Mouse (Mus musculus) c-Kit-positive CD71-positive TER-119-negative erythroid progenitor cells, embryonic 14.5 days (primary cell): ENCODE measurements at regions not wholly inside any gene's neighbourhood (a gene's known extent, or its start where the extent isn't known, plus 50 kb on each side); places are given as distances from the start of the nearest gene placed in this dataset.
"Not testable (repeated sequence)": the region's sequence is repeated elsewhere in the genome, so short reads cannot be mapped to it uniquely, and the experiment has no call there.

Experiments used
- DNase-seq: peaks from one replicate; pipeline ENCODE4 v3.0.0-alpha.2; 2013; ENCODE audit warnings: low read depth

DNA sequence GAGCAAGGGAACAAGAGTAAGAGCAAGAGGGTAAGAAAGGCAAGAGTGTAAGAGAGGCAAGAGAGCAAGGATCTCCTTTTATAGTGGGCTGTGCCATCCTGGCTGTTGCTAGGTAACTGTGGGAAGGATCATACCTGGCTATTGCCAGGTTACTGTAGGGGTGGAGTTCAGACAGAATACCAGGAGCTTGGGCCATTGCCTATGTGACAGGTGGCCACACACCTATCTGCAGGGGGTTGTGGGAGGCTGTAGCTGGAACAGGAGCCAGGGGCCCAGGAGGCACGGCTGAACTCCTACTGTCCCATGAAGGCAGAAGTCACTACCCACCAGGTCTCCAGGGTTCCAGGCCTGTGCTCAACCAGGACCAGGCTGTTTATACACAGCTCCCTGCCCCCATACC is 1149.0 kb downstream of the 9330182O14Rik start:
- no peak for DNase-seq

DNA sequence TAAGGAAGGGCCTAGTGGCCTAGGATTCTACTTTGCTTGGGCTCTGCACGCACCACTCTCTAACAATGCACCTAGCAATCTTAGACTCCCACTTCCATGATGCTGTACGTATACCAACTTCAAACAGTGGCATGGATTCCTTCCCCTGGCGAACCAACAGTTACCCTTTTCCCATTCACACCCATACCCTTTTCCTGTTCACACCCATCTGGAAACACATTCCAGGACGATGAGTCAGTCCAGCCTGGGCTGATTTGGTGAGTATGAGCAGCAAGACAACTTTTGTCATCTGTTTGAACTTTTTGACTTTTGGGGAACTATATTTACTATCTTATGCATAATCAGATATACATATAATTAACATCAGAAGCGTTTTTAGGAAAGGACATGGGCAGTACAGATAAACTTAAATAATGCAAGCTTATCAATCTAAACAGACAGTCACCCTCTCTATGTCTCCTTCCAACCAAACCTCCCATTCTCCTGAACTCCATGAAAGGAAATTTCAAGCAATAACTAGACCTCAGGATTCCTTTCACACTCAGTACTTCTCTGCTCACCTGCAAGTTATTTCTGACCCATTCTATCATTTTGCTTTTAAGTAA is 1152.7 kb downstream of the 9330182O14Rik start:
- DNase-seq, result no peak

DNA sequence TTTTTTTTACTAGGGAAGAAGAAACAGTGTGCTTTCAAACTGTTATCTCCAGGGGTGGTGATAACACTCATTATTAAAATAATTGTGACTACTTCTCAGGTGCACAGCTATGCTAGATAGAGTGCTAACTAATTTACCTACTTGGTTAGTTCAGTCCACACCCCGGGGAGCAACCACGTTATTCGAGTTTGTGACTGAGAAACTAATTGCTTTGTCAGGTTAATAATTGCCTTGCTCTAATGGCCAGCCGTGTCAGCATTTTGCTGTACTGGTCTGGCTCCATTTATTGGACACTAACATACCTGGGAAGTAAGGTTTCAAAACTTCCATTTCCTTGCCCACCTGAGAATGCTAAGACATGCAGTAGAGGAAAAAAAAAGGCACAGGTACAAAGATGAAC is 1163.3 kb downstream of the 9330182O14Rik start:
- DNase-seq, result no peak

DNA sequence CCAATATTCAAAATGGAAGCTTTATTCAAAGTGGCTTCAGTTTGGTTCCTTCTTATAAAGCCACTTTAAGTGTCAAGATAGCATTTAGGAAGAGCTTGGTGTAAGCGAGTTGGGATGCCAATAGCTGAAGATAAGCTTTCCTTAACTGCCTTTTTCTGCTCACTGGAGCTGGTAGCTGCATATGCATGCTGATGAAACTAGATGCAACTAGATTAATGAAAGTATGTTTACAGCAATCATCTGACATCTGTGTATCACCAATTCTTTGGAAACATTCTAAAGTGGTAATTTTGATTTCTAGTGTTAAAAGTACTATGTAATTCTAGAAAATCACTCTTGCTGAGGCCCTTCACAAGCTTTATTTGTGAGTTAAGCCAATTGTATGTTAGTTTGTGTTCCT is 1172.5 kb downstream of the 9330182O14Rik start:
- DNase-seq, result no peak

- no peak for DNase-seq
Measured at GRCm38 (mm10) chr15:41311728-41312320, 1177.7 kb downstream of the 9330182O14Rik start.

GRCm38 (mm10) chr15:41314916-41315315 is 1180.8 kb downstream of the 9330182O14Rik start:
- no peak for DNase-seq

GRCm38 (mm10) chr15:41325633-41326252 is 1191.6 kb downstream of the 9330182O14Rik start:
- DNase-seq, result peak; percentile 11

GRCm38 (mm10) chr15:41329286-41329685 is 1195.1 kb downstream of the 9330182O14Rik start:
- DNase-seq, result no peak

- no peak for DNase-seq
Measured at GRCm38 (mm10) chr15:41330085-41330484, 1195.9 kb downstream of the 9330182O14Rik start.

- DNase-seq, result no peak
Measured at GRCm38 (mm10) chr15:41332451-41332850, 1198.3 kb downstream of the 9330182O14Rik start.

GRCm38 (mm10) chr15:41333165-41333564 is 1199.0 kb downstream of the 9330182O14Rik start:
- no peak for DNase-seq

- DNase-seq, result not testable (repeated sequence)
Measured at GRCm38 (mm10) chr15:41340621-41341020, 1206.5 kb downstream of the 9330182O14Rik start.

- DNase-seq, result no peak
Measured at GRCm38 (mm10) chr15:41345554-41345953, 1211.4 kb downstream of the 9330182O14Rik start.

GRCm38 (mm10) chr15:41347221-41347620 is 1213.1 kb downstream of the 9330182O14Rik start:
- no peak for DNase-seq

DNA sequence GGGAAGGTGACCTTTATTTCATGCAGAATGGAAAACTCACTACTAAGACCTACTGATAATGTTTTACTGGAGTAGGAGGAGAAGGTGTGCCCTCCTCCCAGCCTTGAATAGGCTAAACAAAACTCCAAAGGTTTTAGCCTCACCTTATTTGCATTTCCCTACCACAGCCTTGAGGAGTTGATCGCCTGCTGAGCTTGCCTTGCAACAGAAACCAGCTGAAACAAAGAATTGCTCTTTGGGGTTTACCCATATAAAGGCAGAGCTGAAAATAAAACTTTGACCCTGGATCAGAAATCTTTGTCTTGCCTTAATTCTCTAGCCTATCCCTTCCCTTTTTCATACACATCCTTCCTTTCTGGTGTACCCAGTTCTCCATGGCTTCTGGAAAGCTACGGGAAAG is 1218.0 kb downstream of the 9330182O14Rik start:
- DNase-seq, result no peak

DNA sequence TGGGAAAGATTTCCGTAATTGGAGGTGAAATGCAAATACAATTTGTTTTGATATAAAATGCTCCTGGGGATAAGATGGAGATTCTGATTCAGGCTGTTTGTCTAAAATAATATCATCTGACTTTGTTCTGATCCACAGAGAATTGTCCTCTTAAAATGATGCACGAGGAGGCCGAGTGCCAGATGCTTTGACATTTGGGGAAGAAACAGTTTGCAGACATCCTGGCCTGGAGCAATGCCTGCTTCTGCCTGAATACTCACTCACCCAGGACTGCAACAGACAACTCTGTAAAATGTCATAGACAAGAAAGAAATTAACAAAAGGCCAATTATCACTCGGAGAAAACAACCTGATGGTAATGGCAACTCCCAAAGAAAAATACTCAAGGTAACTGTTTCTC is 1225.1 kb downstream of the 9330182O14Rik start:
- DNase-seq, result no peak

- no peak for DNase-seq
Measured at GRCm38 (mm10) chr15:41374669-41375068, 1240.5 kb downstream of the 9330182O14Rik start.

DNA sequence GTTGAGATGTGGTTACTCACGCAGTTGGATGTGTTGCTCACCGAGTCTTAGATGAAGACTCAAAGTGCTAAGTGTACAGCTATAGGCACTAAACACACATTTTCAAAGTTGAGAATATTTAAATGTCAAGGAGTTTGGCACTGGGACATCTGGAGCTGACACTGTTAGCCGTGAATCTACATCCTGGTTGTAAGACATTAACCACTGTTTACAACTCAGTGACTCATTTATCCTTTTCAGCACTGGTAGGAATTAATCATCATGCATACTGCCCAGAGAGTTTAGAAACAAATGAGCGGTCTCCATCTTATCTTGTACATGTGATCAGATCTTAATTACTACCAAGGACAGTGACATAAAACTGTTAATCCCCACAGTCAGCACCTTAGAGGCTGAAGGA is 1241.7 kb downstream of the 9330182O14Rik start:
- DNase-seq, result no peak

GRCm38 (mm10) chr15:41379637-41380036 is 1245.5 kb downstream of the 9330182O14Rik start:
- no peak for DNase-seq

DNA sequence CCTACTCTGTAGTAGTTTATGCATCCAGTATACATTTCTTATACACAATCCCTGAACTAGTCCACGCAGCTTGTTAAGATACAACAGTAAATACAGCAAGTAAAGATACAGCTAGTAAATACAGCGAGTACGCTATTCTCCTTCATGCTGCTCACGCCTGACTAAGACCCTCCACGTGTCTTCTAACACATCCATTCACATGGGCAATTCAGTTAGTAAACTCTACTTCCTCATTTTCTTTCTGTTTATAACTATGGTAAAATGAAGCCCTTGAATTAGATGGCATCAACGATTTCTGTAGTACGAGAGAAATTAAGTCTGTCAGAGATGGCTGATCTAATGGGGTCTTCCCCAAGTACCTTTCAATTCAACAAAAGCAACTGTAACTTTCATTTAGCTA is 1246.3 kb downstream of the 9330182O14Rik start:
- DNase-seq, result no peak

- no peak for DNase-seq
Measured at GRCm38 (mm10) chr15:41390699-41391098, 1256.5 kb downstream of the 9330182O14Rik start.
